Mouse (Mus musculus): ENCODE results near the gene Sox21. TPM values are rescaled to one million over a fixed set of nuclear protein-coding genes. Genes with fewer than 3 reads are reported as not detected.

Sox21 gene
- polyA plus RNA-seq, 1 experiment = not detected

GRCm38 (mm10) chr14:118200731-118201130 is 36.1 kb downstream of the Sox21 start:
- H3K27me3 ChIP-seq (replicated peaks) = peaks cover 11% of the 10 kb centered on the region
- no peak for TF ChIP-seq FLI1 (IDR thresholded peaks at IDR 0.05; ENCODE audit: low read length)
- no peak for TF ChIP-seq GATA1 (IDR thresholded peaks at IDR 0.05; ENCODE audit: borderline replicate concordance, low read length)
- peaks cover 22% of the 10 kb centered on the region for H3K9me3 ChIP-seq
- no peaks in the 10 kb centered on the region for H3K36me3 ChIP-seq (replicated peaks; ENCODE audit: low read length)
- H3K4me1 ChIP-seq = no peaks in the 10 kb centered on the region
- no peak overlapping the region for H3K4me3 ChIP-seq (replicated peaks)

DNA sequence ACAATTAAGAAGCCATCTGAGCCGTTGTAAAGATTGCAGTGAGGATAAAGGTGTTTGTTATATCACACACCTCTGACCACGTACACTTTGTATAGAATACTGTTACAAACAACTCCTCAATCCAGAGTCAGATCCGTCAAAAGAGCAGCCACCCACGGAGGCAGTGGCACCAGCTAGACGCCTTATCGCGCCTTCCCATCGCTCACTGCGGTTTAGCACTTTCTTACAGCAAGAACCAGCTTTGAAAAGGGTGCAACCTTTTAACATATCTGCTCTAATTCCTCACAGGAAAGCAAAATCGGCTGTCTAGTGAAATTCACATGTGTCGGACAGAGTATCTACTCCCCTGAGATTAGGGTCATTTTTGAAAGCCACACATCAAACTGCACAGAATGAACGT is 39.8 kb downstream of the Sox21 start:
- peaks cover 6% of the 10 kb centered on the region; the same call in 1 of the 2 replicates for H3K4me1 ChIP-seq
- H3K27me3 ChIP-seq (replicated peaks) = peaks cover 21% of the 10 kb centered on the region
- no peaks in the 10 kb centered on the region for H3K36me3 ChIP-seq (replicated peaks; ENCODE audit: low read length)
- TF ChIP-seq FLI1 (IDR thresholded peaks at IDR 0.05; ENCODE audit: low read length) (no peak), GATA1 (IDR thresholded peaks at IDR 0.05; ENCODE audit: borderline replicate concordance, low read length) (no peak)
- H3K4me3 ChIP-seq (replicated peaks) = no peak overlapping the region
- peaks cover 19% of the 10 kb centered on the region for H3K9me3 ChIP-seq

- H3K9me3 ChIP-seq = peaks cover 5% of the 10 kb centered on the region
- peaks cover 19% of the 10 kb centered on the region for H3K27me3 ChIP-seq (replicated peaks)
- H3K4me3 ChIP-seq (replicated peaks) = no peak overlapping the region
- no peaks in the 10 kb centered on the region for H3K36me3 ChIP-seq (replicated peaks; ENCODE audit: low read length)
- peaks cover 6% of the 10 kb centered on the region; the same call in 1 of the 2 replicates for H3K4me1 ChIP-seq
- TF ChIP-seq FLI1 (IDR thresholded peaks at IDR 0.05; ENCODE audit: low read length) = no peak
- TF ChIP-seq GATA1 (IDR thresholded peaks at IDR 0.05; ENCODE audit: borderline replicate concordance, low read length) = no peak
Observed at GRCm38 (mm10) chr14:118194219-118194914, 42.5 kb downstream of the Sox21 start.

DNA sequence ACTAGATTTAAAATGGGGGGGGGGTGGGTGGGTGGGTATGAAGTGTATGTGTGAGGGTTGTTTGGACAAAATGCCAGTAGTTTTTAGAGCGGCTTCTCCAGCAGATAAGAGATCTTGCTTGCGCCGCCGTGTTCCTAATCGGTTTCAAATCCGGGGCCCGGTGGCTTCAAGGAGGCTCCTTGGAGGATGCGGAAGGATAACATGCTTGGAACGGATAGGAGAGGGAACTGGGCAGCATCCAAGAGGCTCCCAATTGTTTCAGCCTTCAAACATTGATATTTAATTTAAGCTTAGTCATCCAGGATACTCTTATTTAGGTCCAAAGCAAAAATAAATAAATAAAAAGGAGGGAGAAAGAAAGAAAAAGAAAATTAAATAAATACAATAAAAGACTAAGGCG is 43.2 kb downstream of the Sox21 start:
- H3K9me3 ChIP-seq = 0 out of 2 replicates have a peak, but pooled peaks cover 3% of the 10 kb centered on the region
- H3K4me3 ChIP-seq (replicated peaks) = no peak overlapping the region
- H3K27me3 ChIP-seq (replicated peaks) = peaks cover 17% of the 10 kb centered on the region
- H3K4me1 ChIP-seq = peaks cover 6% of the 10 kb centered on the region; the same call in 1 of the 2 replicates
- no peaks in the 10 kb centered on the region for H3K36me3 ChIP-seq (replicated peaks; ENCODE audit: low read length)
- TF ChIP-seq FLI1 (IDR thresholded peaks at IDR 0.05; ENCODE audit: low read length) = no peak
- TF ChIP-seq GATA1 (IDR thresholded peaks at IDR 0.05; ENCODE audit: borderline replicate concordance, low read length) = no peak

DNA sequence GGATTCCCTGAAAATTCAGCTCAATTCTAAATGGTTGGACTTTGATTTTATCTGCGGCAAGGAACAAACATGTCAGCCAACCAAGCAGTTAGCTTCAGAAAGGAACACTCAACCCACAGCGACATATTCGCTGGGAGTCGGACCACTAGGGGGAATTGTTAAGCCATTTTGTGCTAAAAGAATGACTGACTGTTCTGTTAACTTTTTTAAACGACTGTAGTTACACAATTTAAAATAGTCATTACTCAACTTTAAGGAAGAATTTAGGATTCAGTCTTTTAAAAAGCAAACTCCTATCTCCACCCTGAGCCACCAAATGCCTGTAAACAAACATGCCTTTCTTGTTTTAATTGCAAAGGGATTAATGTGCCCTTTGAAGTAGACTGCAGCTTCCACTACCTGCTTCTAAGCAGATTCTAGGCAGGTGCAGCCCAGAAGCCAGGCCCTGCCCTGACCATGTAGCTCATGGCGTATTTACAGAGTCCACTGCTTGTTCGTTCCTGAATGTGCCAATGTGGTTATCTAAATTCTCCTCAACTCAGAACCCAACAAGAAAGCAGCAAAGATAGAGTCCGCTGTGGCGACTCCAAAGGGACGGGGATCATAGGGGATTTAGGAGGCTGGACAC is 43.7 kb downstream of the Sox21 start:
- H3K36me3 ChIP-seq (replicated peaks; ENCODE audit: low read length) = no peaks in the 10 kb centered on the region
- H3K27me3 ChIP-seq (replicated peaks) = peaks cover 17% of the 10 kb centered on the region
- TF ChIP-seq FLI1 (IDR thresholded peaks at IDR 0.05; ENCODE audit: low read length) = no peak
- 0 out of 2 replicates have a peak, but pooled peaks cover 3% of the 10 kb centered on the region for H3K9me3 ChIP-seq
- H3K4me1 ChIP-seq = peaks cover 10% of the 10 kb centered on the region
- H3K4me3 ChIP-seq (replicated peaks) = no peak overlapping the region

DNA sequence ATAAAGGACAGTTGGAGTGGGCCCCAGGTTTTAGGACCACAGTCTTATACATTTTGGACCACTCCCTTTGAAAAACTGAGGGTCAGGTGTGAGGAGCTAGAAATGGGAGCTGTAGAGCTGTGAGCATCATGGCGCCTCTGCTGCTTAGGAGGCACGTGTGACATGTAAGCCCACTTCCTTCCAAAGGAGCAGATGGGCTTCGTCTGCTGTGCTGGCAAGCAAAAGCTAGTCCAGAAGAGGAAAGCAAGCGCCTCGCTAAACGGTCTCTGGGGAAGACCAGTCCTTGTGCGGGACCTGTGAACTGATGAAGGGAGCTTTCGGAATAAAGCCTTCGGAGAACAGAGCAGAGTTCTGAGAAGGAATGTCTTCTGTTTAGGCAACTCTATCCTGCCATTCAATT is 45.4 kb downstream of the Sox21 start:
- peaks cover 15% of the 10 kb centered on the region for H3K4me1 ChIP-seq
- H3K36me3 ChIP-seq (replicated peaks; ENCODE audit: low read length) = no peaks in the 10 kb centered on the region
- TF ChIP-seq GATA1 (IDR thresholded peaks at IDR 0.05; ENCODE audit: borderline replicate concordance, low read length) = no peak
- no peak for TF ChIP-seq FLI1 (IDR thresholded peaks at IDR 0.05; ENCODE audit: low read length)
- no peak overlapping the region for H3K4me3 ChIP-seq (replicated peaks)
- peaks cover 13% of the 10 kb centered on the region for H3K27me3 ChIP-seq (replicated peaks)
- H3K9me3 ChIP-seq = 0 out of 2 replicates have a peak, but pooled peaks cover 3% of the 10 kb centered on the region

Other genes starting within 250 kb of the Sox21 start
- not detected in 2 replicates for gene Dct, start 184.8 kb downstream of the Sox21 start, polyA plus RNA-seq (2012; ENCODE audit: insufficient read depth, low replicate concordance)
- 5.5 TPM in 1 of 2 replicates, not detected in the other for gene Tgds, start 104.3 kb downstream of the Sox21 start, polyA plus RNA-seq (2012; ENCODE audit: insufficient read depth, low replicate concordance)
- gene Gpr180, start 99.9 kb downstream of the Sox21 start, polyA plus RNA-seq (2012; ENCODE audit: insufficient read depth, low replicate concordance) = 3.0 and 3.2 TPM in 2 replicates
- not detected in 2 replicates for gene Gm9376, start 29.9 kb upstream of the Sox21 start, polyA plus RNA-seq (2012; ENCODE audit: insufficient read depth, low replicate concordance)